Mouse (Mus musculus) E14TG2a.4 (cell line): ENCODE data around the gene Tbc1d2b.

Experiments used
- CTCF ChIP-seq: conservative IDR thresholded peaks from 2 replicates; pipeline ENCODE4 v1.5.1; 2014; ENCODE audit warnings: low read length
- NANOG ChIP-seq: IDR thresholded peaks from 2 replicates; pipeline ENCODE4 v1.6.1; 2014; ENCODE audit warnings: borderline replicate concordance, low read length, mixed read lengths
- POU5F1 ChIP-seq: IDR thresholded peaks from 2 replicates; pipeline ENCODE4 v1.6.1; 2014; ENCODE audit warnings: low read length, borderline replicate concordance

DNA sequence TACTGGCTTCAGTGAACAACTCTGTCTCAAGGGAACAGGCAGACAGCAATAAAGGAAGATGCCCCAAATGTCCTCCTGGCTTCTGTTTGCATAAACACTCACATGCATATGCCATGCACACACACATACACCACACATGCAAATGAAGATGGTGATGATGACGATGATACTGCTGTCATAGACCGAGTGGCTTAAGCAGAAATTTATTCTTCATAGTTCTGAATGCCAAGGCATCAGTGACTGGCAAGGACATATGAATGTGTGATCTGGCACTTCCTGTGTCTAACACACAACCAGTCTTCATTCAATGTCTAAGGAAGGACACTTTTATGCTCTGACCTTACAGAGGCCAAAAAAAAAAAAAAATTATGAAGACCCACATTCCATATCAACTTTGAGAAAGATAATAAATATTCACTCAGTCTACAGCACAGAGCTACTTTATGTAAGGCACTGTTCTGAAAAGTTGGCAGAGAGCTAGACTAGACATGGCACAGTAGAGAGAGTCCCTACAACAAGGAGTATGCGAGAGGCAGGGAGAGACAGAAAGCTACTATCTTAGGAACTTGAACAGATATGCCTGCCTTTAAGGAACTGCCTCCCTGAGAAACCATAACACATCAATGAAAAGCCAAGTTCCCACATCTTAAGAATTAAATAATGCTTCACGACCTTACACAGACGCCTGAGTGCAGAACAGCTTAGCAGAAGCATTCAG lies 5.1 kb downstream of the Tbc1d2b start:
- TF ChIP-seq CTCF (no peak), NANOG (no peak), POU5F1 (no peak)
